ENCODE assay signal across 12 mouse cellular contexts in the genomic region with DNA sequence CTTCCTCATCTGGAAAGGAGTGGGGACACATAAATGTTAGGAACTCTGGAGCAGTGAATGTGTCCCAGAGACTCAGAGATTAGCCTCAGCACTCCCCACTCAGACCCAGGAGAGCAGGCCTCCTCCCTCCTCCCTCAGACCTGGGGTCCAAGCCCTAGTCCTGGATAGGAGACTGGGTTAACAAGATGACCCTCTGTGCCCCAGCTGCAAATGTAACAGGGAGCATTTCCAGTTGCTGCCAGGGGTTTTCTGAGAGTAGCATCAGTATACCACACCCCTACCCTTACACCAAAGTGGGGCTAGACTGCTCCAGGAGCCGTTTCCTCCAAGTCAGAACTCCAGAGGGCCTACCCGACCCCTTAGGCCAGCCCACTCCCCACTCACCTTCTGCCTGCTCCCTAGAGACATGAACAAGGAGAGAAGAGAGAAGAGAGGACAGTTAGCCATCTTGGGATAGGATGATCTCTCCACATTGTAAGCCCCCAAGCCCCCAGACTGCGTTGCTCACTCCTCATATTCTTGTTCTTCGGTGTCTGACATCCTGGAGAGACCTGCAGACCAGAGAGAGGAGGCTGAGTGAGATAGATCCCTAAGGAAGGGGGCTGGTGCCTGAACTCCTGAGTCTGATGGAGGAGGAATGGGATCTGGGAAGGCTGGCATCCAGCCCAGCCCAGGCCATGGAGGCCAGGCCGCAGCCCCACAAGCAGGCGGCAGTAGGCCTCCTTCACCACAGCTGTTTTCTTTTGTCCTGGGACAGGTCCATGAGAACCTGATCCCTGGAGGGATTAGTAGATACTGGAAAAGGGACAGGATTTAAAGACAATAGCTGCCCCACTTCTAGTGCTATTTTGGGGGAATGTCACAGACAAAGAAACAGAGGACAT. TPM values are rescaled to one million over a fixed set of nuclear protein-coding genes. Genes with fewer than 3 reads are reported as not detected.
DNase-seq lines count a peak whose midpoint lies in the region; ATAC-seq and TF ChIP-seq lines count a peak whose summit lies in the region.
"Had no signal": no experiment of that assay in that cellular context is flagged by ENCODE, and none has a peak within 500 bp of the region (broad histone marks: within the 10 kb centered on the region; RNA-seq: fewer than 3 reads in every experiment).

No protein-coding gene starts in this region.

- no peak for TF ChIP-seq POLR2A in heart, adult 2 months (IDR thresholded peaks at IDR 0.05; ENCODE audit: insufficient read depth, low read depth, low read length)
- peak; percentile 58 for TF ChIP-seq POLR2A in myocyte (IDR thresholded peaks at IDR 0.05; ENCODE audit: insufficient read length, low read depth)

- no peak overlapping the region for H3K4me2 ChIP-seq in midbrain, embryonic 12.5 days (replicated peaks)
- no peak overlapping the region for H3K4me2 ChIP-seq in midbrain, embryonic 16.5 days (ENCODE audit: low read length)
- peak overlapping the region; percentile 61 for H3K4me2 ChIP-seq in heart, embryonic 12.5 days
- H3K4me2 ChIP-seq in myocyte (ENCODE audit: low read depth) = peak overlapping the region; percentile 79

- H3K27ac ChIP-seq in heart, adult 2 months = peak overlapping the region; percentile 12; the same call in 1 of the 2 replicates
- no peak overlapping the region for H3K27ac ChIP-seq in midbrain, embryonic 12.5 days (replicated peaks)
- no peak overlapping the region for H3K27ac ChIP-seq in midbrain, embryonic 16.5 days (ENCODE audit: low read length)
- peak overlapping the region; percentile 97 for H3K27ac ChIP-seq in heart, embryonic 12.5 days (ENCODE audit: poor library complexity, severe bottlenecking)
- H3K27ac ChIP-seq: liver, embryonic 14.5 days had no signal

- H3K9me3 ChIP-seq in midbrain, embryonic 12.5 days = no peaks in the 10 kb centered on the region
- no peaks in the 10 kb centered on the region for H3K9me3 ChIP-seq in midbrain, embryonic 16.5 days (replicated peaks; ENCODE audit: control insufficient read depth, low read length, poor library complexity, severe bottlenecking)
- no peaks in the 10 kb centered on the region for H3K9me3 ChIP-seq in heart, embryonic 12.5 days (replicated peaks)

- no peak overlapping the region for H3K4me3 ChIP-seq in heart, adult 2 months
- no peak overlapping the region for H3K4me3 ChIP-seq in midbrain, embryonic 12.5 days
- no peak overlapping the region for H3K4me3 ChIP-seq in midbrain, embryonic 16.5 days (ENCODE audit: low read depth, low read length)
- H3K4me3 ChIP-seq in heart, embryonic 12.5 days = peak overlapping the region; percentile 33
- H3K4me3 ChIP-seq in myocyte = peak overlapping the region; percentile 36

- no peak for ATAC-seq in midbrain, embryonic 12.5 days (ENCODE audit: low FRiP score, low read depth)
- ATAC-seq in midbrain, embryonic 16.5 days = no peak
- peak; percentile 25; the same call in 1 of the 2 replicates for ATAC-seq in heart, embryonic 12.5 days (ENCODE audit: insufficient number of reproducible peaks, low FRiP score)
- ATAC-seq in cerebellum, adult (ENCODE audit: insufficient number of reproducible peaks, low FRiP score, low TSS enrichment) = no peak

- no peaks in the 10 kb centered on the region for H3K79me2 ChIP-seq in heart, adult 2 months (replicated peaks; ENCODE audit: control insufficient read depth, insufficient read depth, low read length)
- no peaks in the 10 kb centered on the region for H3K79me2 ChIP-seq in myocyte (ENCODE audit: control insufficient read depth, insufficient read depth)

- WGBS in heart, adult 2 months = 38% methylated on average over 6 of the region's 6 CpGs
- 48% methylated on average over 6 of the region's 6 CpGs for WGBS in midbrain, embryonic 12.5 days
- 32% methylated on average over 6 of the region's 6 CpGs for WGBS in midbrain, embryonic 16.5 days
- WGBS in heart, embryonic 12.5 days = 39% methylated on average over 6 of the region's 6 CpGs

- intact Hi-C loops in heart, adult 2 months (cut with DNase I) = loop anchor here (5.0 kb wide), 1 partner anchor 37 kb away; no protein-coding TSS in a partner anchor
- intact Hi-C loops in heart, postnatal 25 days (cut with DNase I) = no loop called here

- H3K4me1 ChIP-seq in heart, adult 2 months (ENCODE audit: control insufficient read depth, insufficient read depth, low read length) = peaks cover 12% of the 10 kb centered on the region
- H3K4me1 ChIP-seq in midbrain, embryonic 12.5 days = peaks cover 24% of the 10 kb centered on the region
- H3K4me1 ChIP-seq in midbrain, embryonic 16.5 days (ENCODE audit: control insufficient read depth, insufficient read depth, low read length) = no peaks in the 10 kb centered on the region
- H3K4me1 ChIP-seq in heart, embryonic 12.5 days (replicated peaks) = peaks cover 85% of the 10 kb centered on the region

- TF ChIP-seq CTCF in heart, adult 2 months (IDR thresholded peaks at IDR 0.05) = no peak

- H3K36me3 ChIP-seq in heart, adult 2 months (ENCODE audit: control insufficient read depth, insufficient read depth, low read length) = no peaks in the 10 kb centered on the region; the same call in 1 of the 2 replicates
- H3K36me3 ChIP-seq in midbrain, embryonic 12.5 days = no peaks in the 10 kb centered on the region
- no peaks in the 10 kb centered on the region for H3K36me3 ChIP-seq in midbrain, embryonic 16.5 days (ENCODE audit: control insufficient read depth, insufficient read depth, low read length)
- peaks cover 12% of the 10 kb centered on the region; the same call in 1 of the 2 replicates for H3K36me3 ChIP-seq in heart, embryonic 12.5 days
- peaks cover 3% of the 10 kb centered on the region for H3K36me3 ChIP-seq in myocyte (ENCODE audit: control insufficient read depth, insufficient read depth)

- no peaks in the 10 kb centered on the region for H3K27me3 ChIP-seq in heart, adult 2 months (ENCODE audit: control insufficient read depth, insufficient read depth, low read length)
- peaks cover 4% of the 10 kb centered on the region; the same call in 1 of the 2 replicates for H3K27me3 ChIP-seq in midbrain, embryonic 12.5 days
- no peaks in the 10 kb centered on the region for H3K27me3 ChIP-seq in midbrain, embryonic 16.5 days (ENCODE audit: control insufficient read depth, insufficient read depth, low read depth, low read length)
- H3K27me3 ChIP-seq in heart, embryonic 12.5 days (replicated peaks) = no peaks in the 10 kb centered on the region
- no peaks in the 10 kb centered on the region for H3K27me3 ChIP-seq in myocyte (ENCODE audit: control insufficient read depth, insufficient read depth, insufficient read length)

- H3ac ChIP-seq in myocyte (ENCODE audit: control insufficient read depth, insufficient read length) = no peak overlapping the region

- peak overlapping the region; percentile 39; the same call in 1 of the 2 replicates for H3K9ac ChIP-seq in heart, adult 2 months (ENCODE audit: low read depth, low read length)
- H3K9ac ChIP-seq in midbrain, embryonic 12.5 days (replicated peaks) = peak overlapping the region; percentile 6; the same call in 1 of the 2 replicates
- no peak overlapping the region for H3K9ac ChIP-seq in midbrain, embryonic 16.5 days (ENCODE audit: low read depth, low read length)
- peak overlapping the region; percentile 74 for H3K9ac ChIP-seq in heart, embryonic 12.5 days
- H3K9ac ChIP-seq: liver, embryonic 14.5 days had no signal

- no peak for TF ChIP-seq EP300 in heart, adult 2 months (IDR thresholded peaks at IDR 0.05; ENCODE audit: insufficient read depth, low read depth, low read length)

- DNase-seq in heart, adult 2 months = no peak
- no peak for DNase-seq in heart, postnatal 25 days (ENCODE audit: low spot score)
- DNase-seq in adrenal gland, adult 8-10 months = no peak
- DNase-seq: cerebellum, adult 11 months; gastrocnemius, postnatal 25 days; thymus, adult 18-20 months had no signal

RNA-seq across cellular contexts. Expression of gene Tnnt1, which starts 2.1 kb away (rescaled TPM):
- 10 to 100 TPM; 15.6 to 19.7 TPM for total RNA-seq in heart, adult 2 months (2021)
- polyA plus RNA-seq in heart, adult 2 months (2012; rRNA removed) = 9.2 and 12.1 TPM in 2 replicates
- 10 to 100 TPM; 26.1 to 30.7 TPM for total RNA-seq in heart, postnatal 25 days (2021)
- polyA plus RNA-seq in midbrain, embryonic 12.5 days (2016; fragmentation: Nextera tagmentation; extraction: Ambion mirVana) = 10.9 and 11.1 TPM in 2 replicates
- 3.2 and 3.6 TPM in 2 replicates for polyA plus RNA-seq in midbrain, embryonic 16.5 days (2015; fragmentation: Nextera tagmentation; extraction: Ambion mirVana)
- 543 and 550 TPM in 2 replicates for polyA plus RNA-seq in heart, embryonic 12.5 days (2016; fragmentation: Nextera tagmentation; extraction: Ambion mirVana)
- 1,403 TPM for polyA plus RNA-seq in myocyte (2012; fragmentation: generic; extraction: Trizol)
- total RNA-seq in adrenal gland, adult 8-10 months (2022) = 1 to 10 TPM in 2 of 4 experiments, under 1 TPM in 2; 0.46 to 1.5 (median 1.1) TPM

RNA-seq across cellular contexts. Expression of gene Tnni3, which starts 10.0 kb away (rescaled TPM):
- over 10,000 TPM in 1 of 2 experiments, 1,000 to 10,000 TPM in 1; 9,834 to 11,008 TPM for total RNA-seq in heart, adult 2 months (2021)
- polyA plus RNA-seq in heart, adult 2 months (2012; rRNA removed) = 13,898 and 21,553 TPM in 2 replicates
- total RNA-seq in heart, postnatal 25 days (2021) = over 10,000 TPM in 1 of 2 experiments, 1,000 to 10,000 TPM in 1; 9,719 to 10,316 TPM
- 1.9 and 3.3 TPM in 2 replicates for polyA plus RNA-seq in midbrain, embryonic 12.5 days (2016; fragmentation: Nextera tagmentation; extraction: Ambion mirVana)
- 1.8 TPM in 2 replicates for polyA plus RNA-seq in midbrain, embryonic 16.5 days (2015; fragmentation: Nextera tagmentation; extraction: Ambion mirVana)
- 1,739 and 1,749 TPM in 2 replicates for polyA plus RNA-seq in heart, embryonic 12.5 days (2016; fragmentation: Nextera tagmentation; extraction: Ambion mirVana)
- 13.3 TPM for polyA plus RNA-seq in myocyte (2012; fragmentation: generic; extraction: Trizol)
- total RNA-seq in adrenal gland, adult 8-10 months (2022) = 1 to 10 TPM; 1.3 to 3.1 (median 2.5) TPM

RNA-seq across cellular contexts. Expression of gene Ppp1r12c, which starts 12.6 kb away (rescaled TPM):
- 10 to 100 TPM; 62.4 to 67.1 TPM for total RNA-seq in heart, adult 2 months (2021)
- 47.0 and 53.2 TPM in 2 replicates for polyA plus RNA-seq in heart, adult 2 months (2012; rRNA removed)
- total RNA-seq in heart, postnatal 25 days (2021) = 10 to 100 TPM; 54.7 to 61.2 TPM
- polyA plus RNA-seq in midbrain, embryonic 12.5 days (2016; fragmentation: Nextera tagmentation; extraction: Ambion mirVana) = 61.2 and 67.3 TPM in 2 replicates
- 35.6 and 44.7 TPM in 2 replicates for polyA plus RNA-seq in midbrain, embryonic 16.5 days (2015; fragmentation: Nextera tagmentation; extraction: Ambion mirVana)
- polyA plus RNA-seq in heart, embryonic 12.5 days (2016; fragmentation: Nextera tagmentation; extraction: Ambion mirVana) = 50.2 and 53.9 TPM in 2 replicates
- 39.0 TPM for polyA plus RNA-seq in myocyte (2012; fragmentation: generic; extraction: Trizol)
- total RNA-seq in adrenal gland, adult 8-10 months (2022) = 100 to 1,000 TPM in 3 of 4 experiments, 10 to 100 TPM in 1; 76.7 to 152 (median 113) TPM

RNA-seq across cellular contexts. Expression of gene Dnaaf3, which starts 18.2 kb away (rescaled TPM):
- total RNA-seq in heart, adult 2 months (2021) = 1 to 10 TPM; 2.3 to 2.7 TPM
- polyA plus RNA-seq in heart, adult 2 months (2012; rRNA removed) = 12.4 and 13.2 TPM in 2 replicates
- total RNA-seq in heart, postnatal 25 days (2021) = 1 to 10 TPM; 2.6 to 3.2 TPM
- 1.9 and 2.1 TPM in 2 replicates for polyA plus RNA-seq in midbrain, embryonic 12.5 days (2016; fragmentation: Nextera tagmentation; extraction: Ambion mirVana)
- polyA plus RNA-seq in midbrain, embryonic 16.5 days (2015; fragmentation: Nextera tagmentation; extraction: Ambion mirVana) = 2.2 and 2.4 TPM in 2 replicates
- 0.54 and 0.83 TPM in 2 replicates for polyA plus RNA-seq in heart, embryonic 12.5 days (2016; fragmentation: Nextera tagmentation; extraction: Ambion mirVana)
- polyA plus RNA-seq in myocyte (2012; fragmentation: generic; extraction: Trizol) = 2.2 TPM
- 1 to 10 TPM in 2 of 4 experiments, under 1 TPM in 2; 0.64 to 1.2 (median 1.0) TPM for total RNA-seq in adrenal gland, adult 8-10 months (2022)
- total RNA-seq: gastrocnemius, postnatal 25 days had no signal

RNA-seq across cellular contexts. Expression of gene Syt5, which starts 33.3 kb away (rescaled TPM):
- total RNA-seq in heart, adult 2 months (2021) = under 1 TPM; 0.39 to 0.86 TPM
- polyA plus RNA-seq in heart, adult 2 months (2012; rRNA removed) = 0.79 and 2.4 TPM in 2 replicates
- total RNA-seq in heart, postnatal 25 days (2021) = 1 to 10 TPM in 1 of 2 experiments, under 1 TPM in 1; 0.94 to 1.1 TPM
- 30.9 and 33.8 TPM in 2 replicates for polyA plus RNA-seq in midbrain, embryonic 12.5 days (2016; fragmentation: Nextera tagmentation; extraction: Ambion mirVana)
- polyA plus RNA-seq in midbrain, embryonic 16.5 days (2015; fragmentation: Nextera tagmentation; extraction: Ambion mirVana) = 185 and 186 TPM in 2 replicates
- polyA plus RNA-seq in heart, embryonic 12.5 days (2016; fragmentation: Nextera tagmentation; extraction: Ambion mirVana) = 1.4 and 1.6 TPM in 2 replicates
- polyA plus RNA-seq in myocyte (2012; fragmentation: generic; extraction: Trizol) = 0.22 TPM
- 10 to 100 TPM in 1 of 4 experiments, 1 to 10 TPM in 3; 5.7 to 10.0 (median 8.6) TPM for total RNA-seq in adrenal gland, adult 8-10 months (2022)

Comparison
In these comparisons a context has a peak if more than half of its experiments do, and no peak if none do; other contexts are left out.
1. H3K4me3 ChIP-seq: peak in heart, embryonic 12.5 days (single experiment) and myocyte (single experiment); none in heart, adult 2 months (single experiment), midbrain, embryonic 12.5 days (single experiment) and midbrain, embryonic 16.5 days (single experiment).
2. RNA of gene Tnnt1, which starts 2.1 kb away (polyA plus RNA-seq): 1,403 TPM in myocyte (single experiment) and 543 to 550 TPM in heart, embryonic 12.5 days; 10.9 to 11.1 TPM in midbrain, embryonic 12.5 days, 9.2 to 12.1 TPM in heart, adult 2 months and 3.2 to 3.6 TPM in midbrain, embryonic 16.5 days; every median in the first group is over 10 times any median in the second.
3. H3K27ac ChIP-seq: peak in heart, adult 2 months (single experiment) and heart, embryonic 12.5 days (single experiment); none in midbrain, embryonic 12.5 days (single experiment) and midbrain, embryonic 16.5 days (single experiment).
4. H3K4me2 ChIP-seq: peak in heart, embryonic 12.5 days (single experiment) and myocyte (single experiment); none in midbrain, embryonic 12.5 days (single experiment) and midbrain, embryonic 16.5 days (single experiment).
5. RNA of gene Tnni3, which starts 10.0 kb away (polyA plus RNA-seq): 13,898 to 21,553 TPM in heart, adult 2 months and 1,739 to 1,749 TPM in heart, embryonic 12.5 days; 13.3 TPM in myocyte (single experiment), 1.9 to 3.3 TPM in midbrain, embryonic 12.5 days and 1.8 TPM in midbrain, embryonic 16.5 days; every median in the first group is over 100 times any median in the second.